Mouse (Mus musculus) kidney, postnatal 10 days (tissue): ENCODE measurements around the gene Atf2.
"Not testable (repeated sequence)": the region's sequence is repeated elsewhere in the genome, so short reads cannot be mapped to it uniquely, and the experiment has no call there.

Source experiments
- DNase-seq: peaks from one replicate; pipeline ENCODE4 v3.0.0; 2021; ENCODE audit warnings: mixed read lengths

The Atf2 gene

DNA sequence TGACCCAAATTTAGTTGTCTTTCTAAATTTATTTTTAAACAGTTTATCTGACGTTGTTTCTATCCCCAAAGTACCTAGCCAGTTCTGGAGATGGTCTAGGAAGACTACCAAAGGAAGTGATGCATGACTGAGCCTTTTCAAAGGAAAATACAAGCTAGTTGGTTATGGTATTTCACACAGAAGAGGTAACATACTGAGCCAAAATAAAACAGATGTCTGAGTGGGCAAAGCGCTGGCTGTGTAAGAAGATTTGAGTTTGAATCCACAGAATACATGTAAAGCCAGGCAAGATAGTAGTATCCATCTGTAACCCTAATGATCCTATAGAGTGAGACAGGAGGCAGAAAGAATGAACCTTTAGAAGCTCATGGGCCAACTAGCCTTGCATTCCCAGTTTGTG, 14.5 kb downstream of the Atf2 start:
- DNase-seq: no peak

DNA sequence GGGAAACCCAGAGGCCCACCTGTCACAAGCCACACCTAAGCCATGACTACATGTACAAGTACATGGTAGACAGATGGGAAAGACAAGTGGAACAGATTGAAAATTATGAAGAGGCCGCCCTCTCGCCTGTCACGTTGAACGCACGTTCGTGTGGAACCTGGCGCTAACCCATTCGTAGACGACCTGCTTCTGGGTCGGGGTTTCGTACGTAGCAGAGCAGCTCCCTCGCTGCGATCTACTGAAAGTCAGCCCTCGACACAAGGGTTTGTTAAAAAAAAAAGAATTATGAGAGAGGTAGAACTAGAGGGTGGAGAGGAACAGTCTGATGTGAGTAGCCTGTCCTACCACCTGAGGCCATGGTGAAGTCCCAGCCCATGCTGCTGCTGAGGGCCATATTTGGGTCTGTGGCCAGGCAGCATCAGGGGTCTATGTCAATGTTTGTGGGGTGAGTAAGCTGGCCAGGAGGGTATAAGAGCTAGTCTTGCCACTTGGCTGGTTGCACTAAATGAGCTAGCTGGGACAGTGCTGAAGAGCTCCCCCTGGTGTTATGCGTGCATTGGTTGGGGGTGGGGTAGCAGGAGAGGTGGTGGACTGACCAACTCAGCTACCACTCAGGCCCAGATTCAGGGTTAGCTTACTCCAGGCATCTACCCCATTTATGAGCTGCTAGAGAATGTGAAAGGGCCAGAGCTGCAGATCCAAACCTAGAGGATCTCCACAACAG, 24.5 kb downstream of the Atf2 start:
- peak; percentile 43 for DNase-seq

DNA sequence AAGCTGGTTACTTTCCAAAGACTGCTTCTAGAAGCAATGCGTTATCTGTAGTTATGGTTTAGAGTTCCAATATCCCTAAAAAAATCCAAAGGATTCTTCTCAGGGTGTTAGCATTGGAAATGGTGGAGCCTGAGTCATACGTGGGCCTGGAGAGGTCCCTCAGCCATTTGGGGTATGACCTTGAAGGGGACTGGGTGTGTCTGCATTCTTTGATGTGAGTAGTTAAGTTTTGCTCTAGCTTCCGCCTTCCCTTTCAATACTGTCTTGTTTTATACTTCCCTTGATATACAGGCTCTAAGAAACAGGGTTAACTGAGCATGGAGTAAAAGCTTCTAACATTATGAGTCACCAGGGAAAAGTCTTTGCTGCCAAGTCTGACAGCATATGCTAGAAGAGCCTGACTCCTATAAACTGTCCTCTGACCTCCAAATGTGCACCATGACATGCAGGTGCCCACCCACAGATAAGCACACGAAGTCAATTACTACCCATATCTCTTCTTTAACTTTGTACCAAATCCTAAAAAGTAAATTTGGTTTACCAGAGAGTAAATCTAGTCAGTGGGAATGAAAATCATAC, 32.3 kb downstream of the Atf2 start:
- no peak for DNase-seq

DNA sequence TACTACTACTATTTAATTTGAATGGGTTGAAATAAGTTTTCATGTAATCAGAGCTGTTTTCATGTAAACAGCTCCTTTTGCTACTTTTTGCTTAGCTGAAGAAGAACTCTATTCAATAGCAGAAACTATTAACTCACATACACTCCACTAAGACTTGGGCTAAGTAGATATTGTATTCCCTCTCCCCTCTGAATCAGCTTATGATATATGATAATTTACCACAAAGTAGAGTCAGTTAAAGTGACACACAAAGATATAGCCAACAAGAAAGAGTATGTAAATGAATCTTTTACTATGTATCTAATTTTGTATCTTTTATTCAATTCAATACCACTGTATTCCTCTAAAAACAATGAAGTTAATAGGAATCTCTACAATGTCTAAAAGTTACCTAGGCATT, 35.1 kb downstream of the Atf2 start:
- DNase-seq: no peak

DNA sequence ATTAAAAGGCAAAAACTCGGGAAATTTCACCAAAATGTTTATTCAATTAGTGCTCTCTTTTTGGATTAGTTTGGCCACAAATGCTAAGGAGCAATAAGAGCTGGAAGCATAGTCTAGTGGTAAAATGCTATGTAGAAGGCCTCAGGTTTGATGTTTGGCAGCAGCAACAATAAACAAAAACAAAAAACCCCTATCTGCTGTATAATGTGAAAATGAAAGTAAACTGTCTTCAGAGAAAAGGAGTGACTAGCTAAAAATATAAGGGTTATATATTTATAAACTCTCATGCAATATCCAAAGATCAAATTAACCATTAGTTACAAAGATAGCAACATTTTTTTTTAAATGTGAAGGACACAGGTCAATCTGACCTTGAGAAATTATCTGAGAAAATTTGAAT, 36.2 kb downstream of the Atf2 start:
- no peak for DNase-seq

DNA sequence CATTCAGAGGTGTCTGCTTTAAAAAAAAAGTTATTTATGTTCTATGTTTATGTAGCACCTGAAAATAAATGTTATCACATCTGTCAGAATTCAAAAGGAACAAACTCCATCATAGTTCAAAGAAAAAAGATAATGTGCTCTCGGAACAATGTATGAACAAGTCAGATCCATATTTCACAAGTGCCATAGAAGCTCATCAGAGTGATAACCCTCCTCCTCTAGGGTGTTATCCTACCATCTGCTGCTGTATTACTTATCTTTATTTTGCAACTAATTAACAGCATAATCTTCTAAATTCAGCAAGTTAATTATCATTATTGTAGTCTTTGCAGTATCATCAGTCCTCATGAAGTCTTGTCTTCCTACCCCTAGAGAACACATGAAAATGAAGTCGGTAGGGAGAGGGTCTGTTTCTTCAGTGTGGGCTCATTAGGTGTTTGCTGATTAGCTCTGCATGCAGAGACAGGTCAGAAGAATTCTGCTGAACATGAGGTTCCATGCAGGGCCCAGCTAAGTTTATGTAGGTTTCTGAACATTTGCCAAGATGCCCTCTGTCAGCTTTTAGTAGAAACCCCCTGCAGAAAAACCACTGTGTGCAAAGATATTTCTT, 57.9 kb downstream of the Atf2 start:
- no peak for DNase-seq

DNA sequence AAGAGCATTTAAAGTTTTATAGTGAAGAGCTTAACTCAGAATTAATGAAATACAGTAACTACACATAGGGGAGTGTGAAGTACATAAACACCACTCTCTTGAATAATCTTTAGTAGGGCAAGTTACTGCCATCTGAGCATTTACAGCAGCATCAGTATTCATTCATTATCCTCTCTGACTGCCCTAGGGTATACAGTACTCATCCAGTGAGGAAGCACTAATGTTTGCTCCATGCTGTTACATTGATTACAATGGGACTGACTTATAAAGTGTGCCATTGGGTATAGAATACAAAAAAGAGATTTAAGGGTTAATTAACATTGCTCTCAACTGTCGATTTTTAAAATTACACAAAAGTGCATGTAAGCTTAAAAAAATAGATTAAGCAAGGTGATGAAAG, 59.2 kb downstream of the Atf2 start:
- DNase-seq: no peak

DNA sequence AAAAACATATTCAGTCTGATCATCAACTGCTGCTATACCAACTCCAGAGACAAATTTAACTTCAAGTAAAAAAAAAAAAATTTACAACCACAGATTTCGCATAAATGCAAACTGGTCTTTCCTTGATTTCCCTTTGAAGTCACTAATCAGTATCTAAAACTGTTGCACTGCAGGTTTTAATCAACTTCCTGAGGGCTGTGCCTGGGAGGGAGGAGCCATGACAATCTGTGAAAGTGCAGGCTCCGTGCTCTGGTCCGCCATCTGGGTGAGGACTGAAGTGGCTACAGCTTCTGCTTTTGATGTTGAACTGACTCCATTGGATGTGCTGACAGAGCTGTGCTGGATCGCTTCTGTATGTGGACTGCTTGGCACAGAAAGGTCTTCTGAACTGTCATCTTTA, 73.7 kb downstream of the Atf2 start:
- no peak for DNase-seq

DNA sequence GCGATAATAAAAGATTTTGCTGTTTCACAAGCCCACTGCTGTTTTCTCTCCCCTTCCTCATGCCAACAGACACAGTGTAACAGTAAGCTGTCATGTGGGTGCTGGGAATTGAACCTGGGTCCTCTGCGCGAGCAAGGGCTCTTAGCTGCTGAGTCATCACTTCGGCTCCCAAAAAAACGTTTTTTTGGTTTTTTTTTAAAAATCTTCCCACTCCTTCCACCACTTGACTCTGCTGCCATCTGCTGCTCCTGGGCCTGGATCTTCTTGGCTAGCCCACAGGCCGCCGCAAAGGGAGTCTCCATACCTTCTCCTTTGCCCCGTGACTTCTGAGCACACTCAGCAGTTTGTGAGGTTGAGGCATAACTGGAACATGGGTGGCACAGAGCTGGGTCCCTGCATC, 84.8 kb downstream of the Atf2 start:
- no peak for DNase-seq

DNA sequence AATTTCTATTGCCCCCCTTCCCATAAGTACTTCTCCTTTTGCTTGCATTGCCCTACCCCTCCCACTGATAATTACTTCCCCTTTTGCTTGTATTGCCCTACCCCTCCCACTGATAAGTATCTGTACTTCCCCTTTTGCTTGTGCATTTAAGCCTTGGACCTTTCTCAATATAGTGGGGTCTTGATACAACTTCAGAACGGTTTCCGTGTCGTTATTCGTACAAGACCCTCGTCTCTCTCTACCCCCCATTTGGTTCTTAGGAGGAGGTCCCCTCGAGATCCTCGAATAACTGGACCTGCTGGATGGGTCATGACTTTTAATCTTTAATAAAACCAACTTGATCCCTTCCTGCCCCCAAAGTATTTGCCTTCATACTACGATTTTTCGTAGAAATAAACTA, 92.3 kb downstream of the Atf2 start:
- not testable (repeated sequence) for DNase-seq

DNA sequence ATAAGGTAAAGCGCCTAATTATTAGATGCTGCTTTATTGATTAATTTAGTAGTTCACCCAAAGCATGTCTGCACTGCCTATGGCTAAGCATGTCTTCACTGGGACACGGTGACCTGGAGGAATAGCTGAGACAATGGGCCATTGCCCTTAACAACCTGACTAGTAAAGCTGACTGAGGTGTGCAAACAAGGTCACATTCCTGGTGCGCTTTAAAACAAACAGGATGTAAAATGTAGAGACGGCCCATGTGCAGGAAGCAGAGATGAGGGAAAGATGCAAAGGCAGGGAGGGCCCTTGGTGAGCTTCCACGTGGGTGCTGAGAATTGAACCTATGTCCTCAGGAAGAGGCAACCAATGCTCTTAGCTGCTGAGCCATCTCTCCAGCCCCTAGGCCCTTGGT, 93.7 kb downstream of the Atf2 start:
- DNase-seq: no peak

DNA sequence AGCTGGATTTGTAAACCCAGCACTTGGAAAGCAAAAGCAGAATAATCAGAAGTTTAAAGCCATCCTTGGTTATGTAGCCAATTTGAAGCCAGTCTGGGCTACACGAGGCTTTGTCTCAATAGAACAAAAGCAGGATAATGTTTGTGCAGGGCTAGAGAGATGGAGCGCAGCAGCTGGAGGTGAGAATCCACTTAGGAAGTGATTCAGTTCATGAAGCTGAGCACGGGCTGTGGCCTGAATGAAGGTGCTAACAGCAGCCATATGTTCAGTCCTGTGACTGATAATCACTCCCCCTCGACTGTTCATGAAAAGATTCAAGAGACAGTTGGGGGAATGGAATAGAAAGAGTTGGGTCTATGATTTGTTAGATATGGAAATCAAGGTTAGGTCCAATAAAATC, 94.3 kb downstream of the Atf2 start:
- DNase-seq: no peak

DNA sequence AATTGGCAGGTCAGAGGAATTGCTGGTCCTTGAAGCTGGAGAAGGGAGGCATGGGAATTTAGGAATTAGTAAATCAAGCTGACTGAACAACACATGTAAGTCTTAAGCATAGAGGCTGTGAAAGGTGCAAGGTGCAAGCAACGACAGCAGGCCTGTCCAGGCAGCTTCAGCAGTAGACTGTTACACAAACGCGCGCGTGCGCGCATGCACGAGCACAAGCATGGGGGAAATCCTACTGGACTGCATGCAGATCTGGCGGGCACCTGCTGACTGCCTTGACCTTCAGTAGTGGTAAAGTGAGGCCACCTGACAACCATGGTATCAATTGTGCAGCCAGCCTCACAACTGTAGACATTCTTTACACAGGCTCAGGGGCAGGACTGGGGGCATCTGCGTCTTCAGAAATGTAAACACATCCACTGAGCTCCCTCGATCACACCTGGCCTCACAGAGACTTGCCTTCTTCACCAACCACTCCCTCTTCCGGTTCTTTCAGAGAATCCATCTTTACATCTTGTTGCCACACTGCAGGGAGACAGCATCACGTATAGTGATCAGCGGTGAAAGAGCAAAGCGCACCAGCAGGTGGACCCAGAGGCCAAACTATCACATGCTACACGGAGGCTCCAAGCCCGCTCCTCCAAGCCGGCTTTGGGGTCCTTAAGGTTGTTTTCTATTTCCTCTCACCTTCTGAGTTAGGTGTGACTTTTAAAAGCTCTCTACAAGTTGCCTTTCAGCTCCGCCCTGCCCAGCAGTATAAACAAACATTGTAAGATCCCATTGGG, 100.4 kb downstream of the Atf2 start:
- DNase-seq: peak; percentile 40

DNA sequence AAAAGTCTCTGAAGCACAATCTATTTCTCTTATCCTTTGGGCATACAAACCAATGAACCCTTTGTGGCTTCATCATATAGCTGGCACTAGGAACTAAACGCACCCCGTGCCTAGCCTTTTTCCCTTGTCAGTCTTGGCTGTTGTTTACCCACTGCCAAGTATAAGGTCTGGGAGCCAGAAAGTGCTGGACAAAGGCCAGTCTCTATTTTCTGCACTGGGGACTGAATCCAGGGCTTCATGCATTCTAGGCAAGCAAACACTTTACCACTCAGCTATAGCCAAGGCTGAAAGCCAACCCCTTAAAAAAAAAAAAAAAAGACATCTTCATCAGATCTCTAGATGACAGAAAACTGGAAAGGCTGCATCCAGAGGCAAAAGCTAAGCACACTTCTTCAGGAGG, 102.1 kb downstream of the Atf2 start:
- DNase-seq: no peak

DNA sequence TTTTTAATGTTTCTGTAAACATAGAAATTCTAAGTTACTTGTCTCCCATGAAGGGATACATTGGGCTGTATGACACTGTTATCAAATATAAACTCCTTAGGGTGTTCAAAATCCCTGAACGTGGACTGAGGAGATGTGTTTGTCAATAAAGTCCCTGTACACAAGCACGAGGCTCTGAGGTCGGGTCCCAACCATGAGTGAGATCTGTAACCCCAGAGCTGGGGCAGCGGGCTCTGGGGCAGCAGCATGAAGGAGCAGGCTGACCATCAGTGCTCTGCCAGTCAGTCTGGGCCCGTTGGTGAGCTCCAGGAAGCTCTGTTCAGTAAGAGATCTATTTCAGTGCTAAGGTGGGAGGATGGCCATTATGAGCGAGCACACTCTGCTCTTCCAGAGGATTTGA, 104.0 kb downstream of the Atf2 start:
- no peak for DNase-seq

DNA sequence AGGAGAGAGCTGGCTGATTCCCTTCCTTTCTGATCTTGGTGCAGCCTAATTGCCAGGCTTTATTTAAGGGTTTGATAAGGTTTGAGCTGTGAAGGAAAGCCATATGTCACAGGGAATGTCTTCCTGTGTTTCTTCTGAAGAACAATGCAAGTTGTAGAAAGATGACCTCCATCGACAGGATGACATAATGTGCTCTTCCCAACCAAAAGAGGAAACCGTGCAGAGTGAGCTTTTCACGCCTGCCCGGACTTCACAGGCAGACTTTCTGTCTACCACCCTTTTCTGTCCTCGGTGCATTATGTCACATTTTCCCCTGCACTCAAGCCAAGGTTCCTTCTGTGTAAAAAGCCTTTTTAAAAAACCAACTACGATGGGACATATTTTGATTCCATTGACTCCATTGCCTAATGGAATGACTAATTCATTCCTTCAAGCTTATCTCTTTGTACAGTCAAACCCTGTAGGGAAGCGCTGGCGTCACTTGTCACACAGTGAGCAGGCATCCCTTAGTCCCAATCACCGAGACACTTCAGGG, 110.0 kb downstream of the Atf2 start:
- no peak for DNase-seq

DNA sequence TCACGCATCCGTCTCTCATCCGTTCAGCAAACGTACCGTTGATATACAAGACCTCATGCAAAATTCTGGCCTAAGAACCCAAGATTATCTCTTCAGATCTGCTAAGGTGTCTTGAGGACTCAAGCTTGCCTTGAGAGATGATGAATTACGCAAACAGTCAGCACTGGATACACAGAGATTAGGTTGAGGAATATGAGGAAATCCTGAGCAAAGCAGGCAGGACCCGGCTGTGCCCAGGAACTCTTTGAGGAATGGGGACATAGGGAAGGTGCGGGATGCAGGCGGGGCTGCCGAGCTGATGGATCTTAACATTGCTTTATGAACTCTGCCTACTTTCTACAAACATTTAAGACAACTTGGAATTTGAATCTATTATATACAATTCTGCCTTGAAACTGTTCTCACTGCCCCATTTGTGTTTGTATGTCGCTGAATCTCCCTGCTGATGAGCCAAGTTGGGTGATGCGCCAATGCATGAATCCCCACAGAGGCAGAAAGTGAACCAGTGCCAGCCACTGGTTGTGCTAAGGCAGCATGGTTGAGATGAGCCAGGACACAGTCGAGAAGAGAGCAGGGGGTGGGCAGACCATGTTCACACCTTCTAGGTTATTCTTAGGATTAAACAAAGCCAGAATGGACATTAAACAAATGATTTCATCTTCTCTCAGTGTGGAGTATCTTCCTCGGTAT, 112.0 kb downstream of the Atf2 start:
- no peak for DNase-seq

DNA sequence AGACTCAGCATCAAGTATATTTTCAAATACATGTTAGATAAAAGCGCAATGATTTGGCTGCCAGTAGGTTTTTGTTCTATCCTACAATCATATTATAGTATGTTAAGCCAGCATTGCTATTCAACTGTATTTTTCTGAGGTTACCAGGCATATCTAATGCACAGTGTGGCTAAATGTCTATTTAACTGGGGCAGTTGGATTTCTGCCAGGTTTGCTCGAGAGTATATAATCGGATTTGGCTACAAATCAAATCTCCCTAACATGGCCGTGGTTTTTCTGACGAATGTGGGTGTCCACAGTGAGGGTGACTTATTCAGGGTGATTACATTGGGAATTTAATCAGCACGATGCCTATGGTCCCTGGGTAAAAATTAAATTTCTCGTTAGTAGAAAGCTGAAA, 112.6 kb downstream of the Atf2 start:
- DNase-seq: no peak

DNA sequence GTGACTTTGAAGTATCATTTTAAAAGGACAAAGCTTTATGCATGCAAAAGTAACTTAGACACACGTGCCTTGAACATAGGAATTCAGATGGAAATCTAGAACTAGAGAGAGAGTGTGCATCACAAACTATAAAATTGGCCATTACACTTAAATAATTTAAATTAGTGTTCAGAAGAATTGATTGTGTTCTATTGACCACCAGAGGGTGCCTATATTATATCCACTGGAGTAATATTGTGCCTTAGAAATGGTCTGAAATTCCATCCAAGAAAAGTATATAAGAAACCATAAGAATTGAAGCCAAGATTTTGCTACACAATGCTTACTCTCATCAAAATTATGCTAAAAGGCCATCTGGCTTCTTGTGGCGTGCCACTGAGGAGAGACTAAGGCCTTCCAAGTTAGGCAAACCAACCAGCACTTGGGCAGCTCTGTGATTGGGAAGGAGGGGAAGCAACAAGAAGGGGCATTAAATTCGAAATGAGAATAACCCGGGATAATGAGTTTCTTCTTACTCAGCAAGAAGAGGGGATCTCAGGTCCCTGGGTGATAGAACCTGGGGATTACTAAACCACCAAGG, 113.3 kb downstream of the Atf2 start:
- no peak for DNase-seq

DNA sequence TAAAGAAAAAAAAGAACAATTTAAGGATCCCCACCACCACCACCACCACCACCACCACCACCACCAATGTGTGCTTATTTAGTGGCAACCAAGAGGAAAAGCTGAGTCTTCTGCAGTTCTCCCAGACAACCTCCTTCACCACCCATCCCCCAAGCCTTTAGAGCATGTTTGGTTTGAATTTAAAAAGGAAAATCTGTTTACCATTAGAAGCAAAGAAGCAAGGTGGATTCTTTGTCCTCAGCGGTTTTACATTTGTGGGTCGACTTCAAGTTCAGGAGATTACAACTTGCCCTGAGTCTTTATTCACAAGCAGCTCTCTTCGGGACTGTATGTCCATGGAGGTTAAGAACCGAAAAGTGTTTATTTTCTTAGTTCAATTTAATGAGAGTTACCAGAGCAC, 115.5 kb downstream of the Atf2 start:
- DNase-seq: no peak

DNA sequence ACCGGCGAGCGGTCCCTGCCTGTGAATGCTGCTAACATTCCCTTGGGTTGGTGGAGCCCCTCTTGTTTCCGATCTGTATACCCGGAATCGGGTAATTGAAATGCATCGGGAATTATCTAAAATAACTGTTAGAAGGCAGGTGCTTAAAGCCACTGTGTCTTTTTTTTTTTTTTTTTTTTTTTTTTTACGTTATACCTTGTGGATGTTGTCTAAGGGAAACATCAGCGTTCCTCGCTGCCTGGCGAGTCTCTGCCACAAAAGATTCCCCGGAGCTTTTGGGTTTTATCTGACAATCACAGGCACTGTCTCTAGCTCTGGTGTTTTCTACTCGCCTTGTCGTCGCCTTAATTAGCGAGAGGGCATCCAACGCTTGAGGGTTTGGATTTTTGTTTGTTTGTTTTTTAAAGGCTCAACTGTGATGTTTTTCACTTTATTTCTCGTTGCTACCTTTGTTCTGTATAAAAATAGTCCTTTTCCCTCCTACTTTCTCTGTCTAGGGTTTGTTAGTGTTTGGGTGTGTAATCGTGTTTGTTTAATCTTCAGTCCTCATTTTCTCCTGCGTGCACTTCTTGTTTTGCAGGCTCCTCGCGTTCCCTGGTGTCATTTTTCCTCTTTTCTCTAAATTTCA, 116.6 kb downstream of the Atf2 start:
- no peak for DNase-seq
